Mouse (Mus musculus) spleen, adult 2 months (tissue): ENCODE data around the gene Zfp428. TPM values are rescaled to one million over a fixed set of nuclear protein-coding genes. Genes with fewer than 3 reads are reported as not detected.

Experiments
- DNase-seq, 2 experiments: peaks; one replicate each; pipeline versions ENCODE4 v3.0.0 to v3.0.0-alpha.2; 2012 to 2021; ENCODE audit warnings: low spot score in 2 of 2, low read depth in 1 of 2
- H3K27ac ChIP-seq: fragments of 200-500 bp; 2 replicates; pipeline ENCODE4 v1.5.1; 2012; ENCODE audit warnings: low read length, inconsistent platforms; ENCODE audit not compliant: insufficient read depth
- H3K27me3 ChIP-seq: fragments of 200-500 bp; 2 replicates; pipeline ENCODE4 v1.6.1; 2012; ENCODE audit warnings: mild to moderate bottlenecking, moderate library complexity, low read length, inconsistent platforms; ENCODE audit not compliant: control insufficient read depth, insufficient read depth
- H3K36me3 ChIP-seq: fragments of 200-500 bp; 2 replicates; pipeline ENCODE4 v1.6.1; 2012; ENCODE audit warnings: mild to moderate bottlenecking, low read length, inconsistent platforms; ENCODE audit not compliant: control insufficient read depth, insufficient read depth
- H3K4me1 ChIP-seq: fragments of 200-500 bp; 2 replicates; pipeline ENCODE4 v1.6.1; 2011; ENCODE audit warnings: inconsistent platforms; ENCODE audit not compliant: control insufficient read depth, insufficient read depth, insufficient read length
- H3K4me3 ChIP-seq: fragments of 200-500 bp; 2 replicates; pipeline ENCODE4 v1.5.1; 2011; ENCODE audit warnings: mild to moderate bottlenecking, inconsistent platforms; ENCODE audit not compliant: insufficient read depth, insufficient read length; ENCODE audit errors: extremely low read depth
- CTCF ChIP-seq: fragments of 200-500 bp; IDR thresholded peaks from 2 replicates; pipeline ENCODE4 v1.5.1; 2011; ENCODE audit warnings: mild to moderate bottlenecking, inconsistent platforms; ENCODE audit not compliant: insufficient read depth, insufficient read length, insufficient replicate concordance; ENCODE audit errors: extremely low read depth
- POLR2A ChIP-seq: fragments of 200-500 bp; IDR thresholded peaks from 2 replicates; pipeline ENCODE4 v1.6.1; 2011; ENCODE audit warnings: low read depth, low read length, inconsistent platforms
- WGBS: fragments of 180-500 bp; shearing (Covaris S2); methylation state at CpG from one replicate; pipeline ENCODE4 v1.1.7; 2018; 5-methylcytosine and 5-hydroxymethylcytosine counted together
- polyA plus RNA-seq: library from polyadenylated mRNA; depleted of rRNA; stranded (reverse); fragments of >200 nt; gene quantifications from 2 replicates; pipeline ENCODE4 v1.2.3, GENCODE M21; 2012

Zfp428 gene
- polyA plus RNA-seq, 1 experiment = 4.0 TPM

GRCm38 (mm10) chr7:24473913-24474529, 32.8 kb upstream of the Zfp428 start:
- H3K36me3 ChIP-seq = peaks cover 29% of the 10 kb centered on the region
- H3K27ac ChIP-seq = no peak overlapping the region
- DNase-seq = peak in 1 of 2 experiments; percentile 66
- WGBS = 60% methylated on average over 10 of the region's 10 CpGs
- H3K27me3 ChIP-seq = no peaks in the 10 kb centered on the region
- peaks cover 2% of the 10 kb centered on the region; the same call in 1 of the 2 replicates for H3K4me1 ChIP-seq
- no peak overlapping the region for H3K4me3 ChIP-seq
- TF ChIP-seq CTCF (peak; percentile 90; the same call in 1 of the 2 replicates), POLR2A (no peak)

DNA sequence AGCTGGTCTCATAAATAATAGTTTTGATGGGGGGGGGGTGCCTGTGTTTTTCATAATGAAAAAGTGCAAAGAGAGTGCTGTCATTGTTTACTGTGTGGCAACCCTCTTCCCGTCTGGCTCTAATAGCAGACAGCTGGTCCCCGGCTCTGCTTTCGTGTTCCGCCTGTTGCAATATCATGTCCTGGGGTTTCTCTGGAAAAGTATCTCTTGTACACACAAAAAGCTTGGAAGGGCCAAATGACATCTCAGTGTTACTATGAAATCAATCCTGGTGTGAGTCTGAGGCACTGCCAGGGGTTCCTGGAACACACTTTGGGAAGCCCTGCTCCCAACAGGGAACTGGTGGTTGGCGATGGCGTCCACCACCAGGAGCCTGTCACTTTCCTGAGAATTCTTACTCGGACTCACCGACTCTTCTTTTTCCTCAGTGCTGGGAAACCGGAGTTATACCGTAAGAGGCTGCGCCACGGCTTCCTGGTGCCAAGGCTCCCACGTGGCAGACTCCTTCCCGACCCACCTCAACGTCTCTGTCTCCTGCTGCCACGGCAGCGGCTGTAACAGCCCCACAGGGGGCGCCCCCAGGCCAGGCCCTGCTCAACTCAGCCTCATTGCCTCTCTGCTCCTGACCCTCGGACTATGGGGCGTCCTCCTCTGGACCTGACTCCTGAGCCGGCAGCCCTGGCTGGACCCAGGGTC, 31.8 kb upstream of the Zfp428 start:
- H3K27ac ChIP-seq = no peak overlapping the region
- H3K4me3 ChIP-seq = no peak overlapping the region
- no peak for TF ChIP-seq CTCF
- TF ChIP-seq POLR2A = no peak
- DNase-seq = no peak
- peaks cover 27% of the 10 kb centered on the region for H3K36me3 ChIP-seq
- H3K4me1 ChIP-seq = peaks cover 2% of the 10 kb centered on the region; the same call in 1 of the 2 replicates
- H3K27me3 ChIP-seq = no peaks in the 10 kb centered on the region
- WGBS = 87% methylated on average over 21 of the region's 21 CpGs

DNA sequence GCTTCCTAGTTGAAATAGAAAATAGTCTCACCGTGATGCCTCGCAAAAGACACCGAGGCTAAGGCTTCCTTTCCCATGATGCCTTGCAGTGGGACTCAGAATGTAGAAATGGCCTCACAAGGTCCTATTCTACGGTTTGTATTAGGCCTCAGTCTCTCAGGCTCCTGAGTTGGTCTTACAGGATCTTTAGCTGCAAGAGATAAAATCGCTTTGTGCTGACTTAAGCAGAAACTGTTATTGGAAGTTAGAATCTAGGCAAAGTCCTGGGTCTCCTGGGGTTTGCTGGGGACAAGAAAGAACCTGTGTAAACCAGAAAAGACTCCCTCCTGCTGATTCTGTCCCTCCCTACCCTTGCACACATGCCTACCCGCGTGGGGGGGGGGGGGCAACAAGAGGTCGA, 30.5 kb upstream of the Zfp428 start:
- H3K27ac ChIP-seq = no peak overlapping the region
- DNase-seq = no peak
- no peaks in the 10 kb centered on the region for H3K27me3 ChIP-seq
- TF ChIP-seq POLR2A (no peak), CTCF (no peak)
- 84% methylated on average over 8 of the region's 8 CpGs for WGBS
- peaks cover 2% of the 10 kb centered on the region; the same call in 1 of the 2 replicates for H3K4me1 ChIP-seq
- peaks cover 24% of the 10 kb centered on the region for H3K36me3 ChIP-seq
- H3K4me3 ChIP-seq = no peak overlapping the region

GRCm38 (mm10) chr7:24476856-24477255, 29.9 kb upstream of the Zfp428 start:
- Histone ChIP-seq H3K4me1 (peaks cover 7% of the 10 kb centered on the region), H3K27ac (no peak overlapping the region), H3K27me3 (peaks cover 4% of the 10 kb centered on the region; the same call in 1 of the 2 replicates), H3K4me3 (no peak overlapping the region), H3K36me3 (peaks cover 24% of the 10 kb centered on the region)
- no peak for TF ChIP-seq POLR2A
- TF ChIP-seq CTCF = no peak
- whole genome bisulfite sequencing = 92% methylated on average over 7 of the region's 7 CpGs
- DNase-seq = no peak

GRCm38 (mm10) chr7:24478911-24479310, 27.9 kb upstream of the Zfp428 start:
- WGBS = 86% methylated on average over 5 of the region's 5 CpGs
- Histone ChIP-seq H3K36me3 (peaks cover 10% of the 10 kb centered on the region), H3K27ac (no peak overlapping the region), H3K4me1 (peaks cover 8% of the 10 kb centered on the region), H3K27me3 (peaks cover 15% of the 10 kb centered on the region), H3K4me3 (no peak overlapping the region)
- TF ChIP-seq CTCF (no peak), POLR2A (no peak)
- DNase-seq = no peak

- peaks cover 5% of the 10 kb centered on the region for H3K36me3 ChIP-seq
- no peak for TF ChIP-seq CTCF
- TF ChIP-seq POLR2A = no peak
- DNase-seq = no peak
- peaks cover 8% of the 10 kb centered on the region for H3K4me1 ChIP-seq
- WGBS = 86% methylated on average over 2 of the region's 2 CpGs
- no peak overlapping the region for H3K4me3 ChIP-seq
- H3K27ac ChIP-seq = no peak overlapping the region
- H3K27me3 ChIP-seq = peaks cover 15% of the 10 kb centered on the region
These were observed 27.1 kb upstream of the Zfp428 start for GRCm38 (mm10) chr7:24479685-24480084.
